Mouse (Mus musculus) small intestine, adult 2 months (tissue): Measurements from ENCODE around the gene Arpp19.

Source experiments
- CTCF ChIP-seq: fragments of 200-500 bp; IDR thresholded peaks from 2 replicates; pipeline ENCODE4 v1.5.1; 2012; ENCODE audit warnings: low read depth, mild to moderate bottlenecking, control low read depth, inconsistent platforms, low read length, moderate library complexity, mixed read lengths; ENCODE audit not compliant: insufficient replicate concordance, insufficient read length; ENCODE audit errors: extremely low read depth
- POLR2A ChIP-seq: fragments of 200-500 bp; IDR thresholded peaks from 2 replicates; pipeline ENCODE4 v1.6.1; 2012; ENCODE audit warnings: low read depth, mild to moderate bottlenecking, control low read depth, inconsistent platforms, low read length, moderate library complexity

GRCm38 (mm10) chr9:75023150-75023894 is 14.1 kb upstream of the Arpp19 start:
- TF ChIP-seq CTCF (no peak), POLR2A (no peak)
